Mouse (Mus musculus) limb, embryonic 11.5 days (tissue): ENCODE measurements at regions not wholly inside any gene's neighbourhood (a gene's known extent, or its start where the extent isn't known, plus 50 kb on each side); places are given as distances from the start of the nearest gene placed in this dataset.

Experiments
- ATAC-seq: fragments of 200-750 bp; cut with Nextera tagmentation; 2 replicates; pipeline ENCODE4 v1.8.0; 2017; ENCODE audit warnings: low read depth; ENCODE audit not compliant: insufficient number of reproducible peaks, low FRiP score, low TSS enrichment
- DNase-seq: peaks from one replicate; pipeline ENCODE4 v3.0.0-alpha.2; 2015; ENCODE audit warnings: low spot score
- H3K27ac ChIP-seq: fragments of 300-500 bp; sonication (generic); replicated peaks from 2 replicates; pipeline ENCODE4 v1.5.1; 2014; ENCODE audit warnings: low read depth, mild to moderate bottlenecking, low read length
- H3K27me3 ChIP-seq: fragments of 300-500 bp; sonication (generic); 2 replicates; pipeline ENCODE4 v1.6.1; 2014; ENCODE audit warnings: mild to moderate bottlenecking, low read length, mixed read lengths; ENCODE audit not compliant: control insufficient read depth, insufficient read depth
- H3K36me3 ChIP-seq: fragments of 300-500 bp; sonication (generic); 2 replicates; pipeline ENCODE4 v1.6.1; 2014; ENCODE audit warnings: mild to moderate bottlenecking, low read length, moderate library complexity, mixed read lengths; ENCODE audit not compliant: control insufficient read depth, insufficient read depth
- H3K4me1 ChIP-seq: fragments of 300-500 bp; sonication (generic); 2 replicates; pipeline ENCODE4 v1.6.1; 2014; ENCODE audit warnings: low read length, mixed read lengths; ENCODE audit not compliant: control insufficient read depth, insufficient read depth
- H3K4me2 ChIP-seq: fragments of 300-500 bp; sonication (generic); 2 replicates; pipeline ENCODE4 v1.6.1; 2014; ENCODE audit warnings: low read depth, mild to moderate bottlenecking, moderate library complexity; ENCODE audit not compliant: severe bottlenecking
- H3K4me3 ChIP-seq: fragments of 300-500 bp; sonication (generic); 2 replicates; pipeline ENCODE4 v1.5.1; 2014; ENCODE audit warnings: low read depth, low read length
- H3K9ac ChIP-seq: fragments of 300-500 bp; sonication (generic); 2 replicates; pipeline ENCODE4 v1.6.1; 2014; ENCODE audit warnings: mild to moderate bottlenecking, low read length
- H3K9me3 ChIP-seq: fragments of 300-500 bp; sonication (generic); 2 replicates; pipeline ENCODE4 v1.6.1; 2016; ENCODE audit warnings: low read length; ENCODE audit not compliant: control insufficient read depth
- WGBS: fragments of 180-500 bp; shearing (Covaris S2); extraction: QIAGEN DNeasy Blood & Tissue Kit; methylation state at CpG from one replicate; pipeline ENCODE4 v1.1.7; 2014; 5-methylcytosine and 5-hydroxymethylcytosine counted together

DNA sequence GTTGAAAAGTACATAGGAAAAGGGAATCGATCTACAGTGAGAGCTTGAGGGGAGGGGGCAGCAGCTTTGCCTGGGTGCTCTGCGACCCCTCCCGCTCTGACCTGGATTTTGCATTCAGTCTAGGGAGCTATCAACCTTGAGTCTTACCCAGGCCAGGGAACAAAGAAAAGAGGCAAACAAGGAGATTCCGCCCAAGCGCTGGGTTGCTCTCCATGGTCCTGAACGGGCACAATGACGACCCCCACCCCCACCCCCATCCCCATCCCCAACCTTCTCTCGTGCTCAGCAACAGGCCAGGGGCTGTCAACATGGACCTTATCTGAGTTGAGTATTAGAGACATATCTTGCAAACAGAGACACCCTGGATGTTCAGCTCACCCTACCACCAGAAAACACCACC, 74.9 kb downstream of the Tpra1 start:
- no peaks in the 10 kb centered on the region for H3K4me1 ChIP-seq
- no peaks in the 10 kb centered on the region for H3K9me3 ChIP-seq
- no peaks in the 10 kb centered on the region for H3K36me3 ChIP-seq
- H3K4me2 ChIP-seq = no peak overlapping the region
- peak; percentile 77 for DNase-seq
- H3K4me3 ChIP-seq = no peak overlapping the region
- no peak overlapping the region for H3K9ac ChIP-seq
- 4% methylated on average over 8 of the region's 8 CpGs for WGBS
- ATAC-seq = no peak
- no peak overlapping the region for H3K27ac ChIP-seq
- no peaks in the 10 kb centered on the region for H3K27me3 ChIP-seq

GRCm38 (mm10) chr6:88978970-88979369, 76.9 kb downstream of the Tpra1 start:
- Histone ChIP-seq H3K9me3 (no peaks in the 10 kb centered on the region), H3K4me2 (no peak overlapping the region), H3K27ac (no peak overlapping the region), H3K9ac (no peak overlapping the region), H3K4me1 (no peaks in the 10 kb centered on the region), H3K4me3 (no peak overlapping the region), H3K36me3 (no peaks in the 10 kb centered on the region), H3K27me3 (no peaks in the 10 kb centered on the region)
- DNase-seq (no peak), ATAC-seq (no peak)
- 61% methylated on average over 4 of the region's 4 CpGs for WGBS

GRCm38 (mm10) chr6:88980112-88980511, 78.1 kb downstream of the Tpra1 start:
- DNase-seq = peak; percentile 64
- Histone ChIP-seq H3K27ac (no peak overlapping the region), H3K9me3 (no peaks in the 10 kb centered on the region), H3K4me1 (no peaks in the 10 kb centered on the region), H3K9ac (no peak overlapping the region), H3K36me3 (no peaks in the 10 kb centered on the region), H3K4me3 (no peak overlapping the region), H3K27me3 (no peaks in the 10 kb centered on the region), H3K4me2 (no peak overlapping the region)
- ATAC-seq = peak; percentile 68; the same call in 1 of the 2 replicates
- WGBS = 8% methylated on average over 8 of the region's 8 CpGs

DNA sequence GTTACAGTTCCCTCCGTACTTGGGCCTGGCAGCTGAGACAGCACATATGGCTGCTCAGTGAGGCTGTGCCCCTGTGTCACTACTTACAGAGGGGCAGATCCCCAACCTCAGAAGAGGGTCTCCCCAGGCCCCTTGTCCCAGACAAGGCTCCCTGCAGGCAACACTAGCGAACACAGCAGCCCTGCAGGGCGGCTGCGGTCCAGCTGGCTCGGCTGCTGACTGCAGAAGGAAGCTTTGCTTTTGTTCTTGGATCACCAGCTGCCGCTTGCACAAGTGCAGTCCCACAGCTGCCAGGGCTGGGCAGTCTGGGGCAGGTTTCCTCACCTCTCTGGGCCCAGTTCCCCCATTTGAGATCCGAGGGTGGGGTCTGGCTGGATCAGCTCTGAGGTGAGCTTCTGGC, 79.5 kb downstream of the Tpra1 start:
- ATAC-seq (no peak), DNase-seq (no peak)
- WGBS = 25% methylated on average over 7 of the region's 7 CpGs
- Histone ChIP-seq H3K9me3 (no peaks in the 10 kb centered on the region), H3K4me3 (no peak overlapping the region), H3K4me1 (no peaks in the 10 kb centered on the region), H3K27ac (no peak overlapping the region), H3K36me3 (no peaks in the 10 kb centered on the region), H3K9ac (no peak overlapping the region), H3K4me2 (no peak overlapping the region), H3K27me3 (no peaks in the 10 kb centered on the region)

- Histone ChIP-seq H3K9ac (no peak overlapping the region), H3K4me1 (no peaks in the 10 kb centered on the region), H3K9me3 (no peaks in the 10 kb centered on the region), H3K27me3 (no peaks in the 10 kb centered on the region), H3K36me3 (no peaks in the 10 kb centered on the region), H3K4me3 (no peak overlapping the region), H3K4me2 (no peak overlapping the region), H3K27ac (no peak overlapping the region)
- DNase-seq (no peak), ATAC-seq (no peak)
- 74% methylated on average over 4 of the region's 4 CpGs for WGBS
Measured at GRCm38 (mm10) chr6:88984170-88984569, 82.1 kb downstream of the Tpra1 start.

DNA sequence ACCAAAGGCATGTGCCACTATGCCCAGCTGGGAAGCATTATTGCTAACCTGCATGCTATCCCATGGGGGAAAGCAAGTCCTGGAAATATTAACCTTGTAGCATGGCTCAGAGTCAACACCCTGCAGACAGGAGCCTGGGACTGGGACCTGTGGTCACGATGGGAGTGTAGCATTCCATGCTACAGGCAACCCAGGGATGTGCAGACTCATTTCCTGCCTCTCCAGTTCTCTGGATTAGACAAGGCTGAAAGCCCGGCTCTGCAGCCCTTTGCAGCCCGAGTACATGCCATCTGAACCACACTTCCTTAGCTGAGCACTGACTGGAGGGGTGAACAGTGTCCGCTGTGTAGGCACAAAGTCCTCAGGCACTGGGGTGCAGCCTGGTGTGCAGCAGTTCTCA, 82.8 kb downstream of the Tpra1 start:
- H3K9ac ChIP-seq = no peak overlapping the region
- H3K4me1 ChIP-seq = no peaks in the 10 kb centered on the region
- no peaks in the 10 kb centered on the region for H3K36me3 ChIP-seq
- H3K27ac ChIP-seq = no peak overlapping the region
- 64% methylated on average over 4 of the region's 4 CpGs for WGBS
- no peak overlapping the region for H3K4me3 ChIP-seq
- DNase-seq (no peak), ATAC-seq (no peak)
- no peaks in the 10 kb centered on the region for H3K27me3 ChIP-seq
- H3K9me3 ChIP-seq = no peaks in the 10 kb centered on the region
- no peak overlapping the region for H3K4me2 ChIP-seq

- H3K36me3 ChIP-seq = no peaks in the 10 kb centered on the region
- no peaks in the 10 kb centered on the region for H3K4me1 ChIP-seq
- H3K9me3 ChIP-seq = no peaks in the 10 kb centered on the region
- H3K9ac ChIP-seq = no peak overlapping the region
- DNase-seq = no peak
- no peak overlapping the region for H3K27ac ChIP-seq
- no peaks in the 10 kb centered on the region for H3K27me3 ChIP-seq
- no peak overlapping the region for H3K4me2 ChIP-seq
- no peak overlapping the region for H3K4me3 ChIP-seq
- WGBS = 91% methylated on average over 10 of the region's 10 CpGs
- ATAC-seq = no peak
Measured at GRCm38 (mm10) chr6:88988551-88988950, 86.5 kb downstream of the Tpra1 start.

DNA sequence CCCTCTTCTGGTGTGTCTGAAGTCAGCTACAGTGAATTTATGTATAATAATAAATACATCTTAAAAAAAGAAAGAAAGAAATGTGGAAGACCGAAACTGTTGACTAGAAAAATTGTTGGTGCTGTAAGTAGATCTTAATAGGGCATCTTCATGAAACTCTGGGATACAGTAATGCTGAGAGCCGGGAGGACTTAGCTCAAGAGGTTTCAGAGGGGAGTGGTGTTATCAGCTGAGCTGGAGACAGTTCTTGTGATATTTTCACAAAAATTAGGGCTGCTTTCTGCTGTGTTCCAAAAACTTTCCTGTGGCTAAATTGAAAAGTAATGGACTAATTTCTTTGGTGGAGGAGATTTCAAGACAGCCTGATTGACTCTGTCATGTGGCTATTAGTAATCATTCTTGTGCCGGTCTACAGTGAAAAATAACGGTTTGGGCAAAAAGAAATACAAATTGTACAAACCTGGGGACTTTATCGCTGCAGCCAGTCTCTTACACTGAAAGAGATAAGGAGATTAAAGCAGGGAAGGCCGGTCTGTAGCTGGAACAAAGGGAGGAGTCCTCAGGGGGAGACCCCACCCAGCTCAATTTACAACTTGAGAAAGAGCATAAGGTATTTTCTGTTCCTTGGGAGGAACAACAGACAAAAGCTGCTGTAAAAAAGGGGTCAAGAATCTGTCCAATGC, 87.7 kb downstream of the Tpra1 start:
- Histone ChIP-seq H3K4me2 (no peak overlapping the region), H3K4me3 (no peak overlapping the region), H3K36me3 (no peaks in the 10 kb centered on the region), H3K9ac (no peak overlapping the region), H3K27me3 (no peaks in the 10 kb centered on the region), H3K4me1 (no peaks in the 10 kb centered on the region), H3K27ac (no peak overlapping the region), H3K9me3 (no peaks in the 10 kb centered on the region)
- WGBS = 68% methylated on average over 6 of the region's 6 CpGs
- DNase-seq (no peak), ATAC-seq (no peak)

- no peak for DNase-seq
- Histone ChIP-seq H3K4me2 (no peak overlapping the region), H3K9me3 (no peaks in the 10 kb centered on the region), H3K36me3 (no peaks in the 10 kb centered on the region), H3K27me3 (no peaks in the 10 kb centered on the region), H3K4me3 (no peak overlapping the region), H3K27ac (no peak overlapping the region), H3K9ac (no peak overlapping the region), H3K4me1 (no peaks in the 10 kb centered on the region)
- WGBS = 19% methylated on average over 1 of the region's 1 CpGs
- no peak for ATAC-seq
Measured at GRCm38 (mm10) chr6:88990300-88990685, 88.2 kb downstream of the Tpra1 start.
